9 mouse cellular contexts compared by ENCODE assay signal in the genomic region with DNA sequence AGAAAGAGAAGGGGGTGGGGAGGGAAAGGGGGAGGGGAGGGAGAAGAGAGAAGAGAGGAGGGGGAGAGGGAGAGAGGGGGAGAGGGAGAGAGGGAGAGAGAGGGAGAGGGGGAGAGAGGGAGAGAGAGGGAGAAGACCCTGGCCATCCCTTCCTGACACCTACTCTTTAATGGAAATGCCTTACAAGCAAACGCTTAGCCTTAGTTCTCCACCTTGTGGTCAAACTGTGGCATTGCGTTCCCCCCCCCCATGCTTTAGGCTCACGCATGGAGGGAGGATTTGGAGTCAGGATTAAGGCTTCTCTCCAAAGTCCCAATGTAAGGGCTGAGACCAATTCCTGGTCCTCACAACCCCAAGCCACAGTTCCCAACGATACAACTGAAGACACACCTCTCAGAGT. TPM values are rescaled to one million over a fixed set of nuclear protein-coding genes. Genes with fewer than 3 reads are reported as not detected.
A peak's percentile ranks its signal among the peaks of the same experiment; 100 is the strongest.
DNase-seq lines count a peak whose midpoint lies in the region; ATAC-seq lines count a peak whose summit lies in the region.
"Had no signal": no experiment of that assay in that cellular context is flagged by ENCODE, and none has a peak within 500 bp of the region (broad histone marks: within the 10 kb centered on the region; RNA-seq: fewer than 3 reads in every experiment).

No protein-coding gene starts in this region.

- ATAC-seq in liver, embryonic 12.5 days, result no peak
- ATAC-seq in erythroblast, adult 5-6 weeks (replicated peaks; ENCODE audit: low FRiP score, poor library complexity, severe bottlenecking), result no peak

- H3K9me3 ChIP-seq in liver, embryonic 12.5 days (replicated peaks), result no peaks in the 10 kb centered on the region
- H3K9me3 ChIP-seq in limb, embryonic 10.5 days (replicated peaks), result no peaks in the 10 kb centered on the region

- H3K4me2 ChIP-seq in liver, embryonic 12.5 days, result no peak overlapping the region

- peak; percentile 20 for DNase-seq in adrenal gland, adult 2 months
- DNase-seq in adrenal gland, adult 8-10 months, result no peak
- peak; percentile 52 for DNase-seq in liver
- DNase-seq in embryo, embryonic 11 days, result peak; percentile 78
- DNase-seq in limb, embryonic 10.5 days (ENCODE audit: low spot score), result peak; percentile 68
- peak; percentile 77 for DNase-seq in retina, embryonic 14.5 days (ENCODE audit: low spot score)

- H3K27me3 ChIP-seq in liver, embryonic 12.5 days (replicated peaks), result 0 out of 2 replicates have a peak, but pooled peaks cover 7% of the 10 kb centered on the region
- no peaks in the 10 kb centered on the region for H3K27me3 ChIP-seq in limb, embryonic 10.5 days (ENCODE audit: low read depth, poor library complexity, severe bottlenecking)

- H3K27ac ChIP-seq in liver, embryonic 12.5 days, result no peak overlapping the region
- no peak overlapping the region for H3K27ac ChIP-seq in limb, embryonic 10.5 days

- H3K4me1 ChIP-seq in liver, embryonic 12.5 days, result peaks cover 9% of the 10 kb centered on the region
- peaks cover 15% of the 10 kb centered on the region for H3K4me1 ChIP-seq in limb, embryonic 10.5 days

- WGBS in liver, embryonic 12.5 days (ENCODE audit: insufficient replicate concordance), result 11% methylated on average over 4 of the region's 4 CpGs
- 3% methylated on average over 4 of the region's 4 CpGs for WGBS in limb, embryonic 10.5 days

- no peak overlapping the region for H3K9ac ChIP-seq in liver, embryonic 12.5 days

- H3K4me3 ChIP-seq in liver, embryonic 12.5 days, result no peak overlapping the region
- no peak overlapping the region for H3K4me3 ChIP-seq in limb, embryonic 10.5 days

- H3K36me3 ChIP-seq in liver, embryonic 12.5 days, result no peaks in the 10 kb centered on the region
- no peaks in the 10 kb centered on the region for H3K36me3 ChIP-seq in limb, embryonic 10.5 days

RNA-seq across cellular contexts. Expression of a gene that starts 29.0 kb away (rescaled TPM):
- total RNA-seq in adrenal gland, adult 2 months (2021), result not detected
- 0.17 and 0.31 TPM in 2 replicates for polyA plus RNA-seq in adrenal gland, adult 2 months (2012; rRNA removed)
- under 1 TPM in 1 of 4 experiments, not detected in 3; 0.38 TPM for total RNA-seq in adrenal gland, adult 8-10 months (2022)
- polyA plus RNA-seq in liver, embryonic 12.5 days (2016; fragmentation: Nextera tagmentation; extraction: Ambion mirVana), result 0.20 TPM in 1 of 2 replicates, not detected in the other
- polyA plus RNA-seq in limb, embryonic 10.5 days (2016; fragmentation: Nextera tagmentation; extraction: Ambion mirVana), result 0.21 TPM in 1 of 2 replicates, not detected in the other
- not detected in 2 replicates for total RNA-seq in erythroblast, adult 5-6 weeks (2015; ENCODE audit: low replicate concordance)
- total RNA-seq in erythroblast, adult 5-6 weeks (2017; ENCODE audit: low replicate concordance), result not detected in 2 replicates
- polyA plus RNA-seq: heart, embryonic 14.5 days had no signal

RNA-seq across cellular contexts. Expression of a gene that starts 42.9 kb away (rescaled TPM):
- not detected for total RNA-seq in adrenal gland, adult 2 months (2021)
- not detected in 2 replicates for polyA plus RNA-seq in adrenal gland, adult 2 months (2012; rRNA removed)
- total RNA-seq in adrenal gland, adult 8-10 months (2022), result not detected
- 0.98 and 1.1 TPM in 2 replicates for polyA plus RNA-seq in liver, embryonic 12.5 days (2016; fragmentation: Nextera tagmentation; extraction: Ambion mirVana)
- polyA plus RNA-seq in limb, embryonic 10.5 days (2016; fragmentation: Nextera tagmentation; extraction: Ambion mirVana), result 1.9 and 2.2 TPM in 2 replicates
- not detected in 2 replicates for total RNA-seq in erythroblast, adult 5-6 weeks (2015; ENCODE audit: low replicate concordance)
- total RNA-seq in erythroblast, adult 5-6 weeks (2017; ENCODE audit: low replicate concordance), result 1.1 TPM in 1 of 2 replicates, not detected in the other

RNA-seq across cellular contexts. Expression of a gene that starts 48.1 kb away (rescaled TPM):
- not detected for total RNA-seq in adrenal gland, adult 2 months (2021)
- not detected in 2 replicates for polyA plus RNA-seq in adrenal gland, adult 2 months (2012; rRNA removed)
- total RNA-seq in adrenal gland, adult 8-10 months (2022), result not detected
- polyA plus RNA-seq in liver, embryonic 12.5 days (2016; fragmentation: Nextera tagmentation; extraction: Ambion mirVana), result not detected in 2 replicates
- 11.5 and 25.1 TPM in 2 replicates for polyA plus RNA-seq in limb, embryonic 10.5 days (2016; fragmentation: Nextera tagmentation; extraction: Ambion mirVana)
- total RNA-seq in erythroblast, adult 5-6 weeks (2015; ENCODE audit: low replicate concordance), result not detected in 2 replicates
- total RNA-seq in erythroblast, adult 5-6 weeks (2017; ENCODE audit: low replicate concordance), result not detected in 2 replicates
- polyA plus RNA-seq: heart, embryonic 14.5 days had no signal
